Comparison of ENCODE assay signal across 24 mouse cellular contexts in the genomic region with DNA sequence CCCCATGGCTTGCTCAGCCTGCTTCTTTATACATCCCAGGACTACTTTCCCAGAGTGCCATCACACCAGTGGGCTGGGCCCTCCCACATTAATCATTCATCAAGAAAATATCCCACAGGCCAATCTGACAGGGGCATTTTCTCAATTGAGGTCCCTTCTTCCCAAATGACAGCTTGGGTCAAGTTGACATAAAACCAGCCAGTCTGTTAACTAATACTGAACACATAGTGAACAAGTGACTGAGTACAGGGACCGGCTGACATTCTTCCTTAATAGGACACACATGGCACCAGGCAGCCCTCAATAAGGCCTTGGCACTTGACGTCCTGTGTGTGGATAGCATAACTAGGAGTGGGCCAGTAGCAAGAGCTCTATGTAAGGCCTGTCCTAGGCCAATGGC. TPM values are rescaled to one million over a fixed set of nuclear protein-coding genes. Genes with fewer than 3 reads are reported as not detected.
A peak's percentile ranks its signal among the peaks of the same experiment; 100 is the strongest.
DNase-seq lines count a peak whose midpoint lies in the region; ATAC-seq and TF ChIP-seq lines count a peak whose summit lies in the region.
"Had no signal": no experiment of that assay in that cellular context is flagged by ENCODE, and none has a peak within 500 bp of the region (broad histone marks: within the 10 kb centered on the region; RNA-seq: fewer than 3 reads in every experiment).

No protein-coding gene starts in this region.

- H3K27ac ChIP-seq in liver, adult 2 months (replicated peaks; ENCODE audit: insufficient read depth, low read depth, low read length): no peak overlapping the region
- no peak overlapping the region for H3K27ac ChIP-seq in liver, embryonic 12.5 days
- 0 out of 2 replicates have a peak overlapping the region, but pooled peaks have one; percentile 28 for H3K27ac ChIP-seq in midbrain, embryonic 10.5 days (replicated peaks)
- H3K27ac ChIP-seq in midbrain, embryonic 15.5 days: no peak overlapping the region
- no peak overlapping the region for H3K27ac ChIP-seq in midbrain, embryonic 11.5 days (ENCODE audit: low read depth, low read length)
- no peak overlapping the region for H3K27ac ChIP-seq in midbrain, postnatal 0 days (ENCODE audit: low read depth, low read length)

- 51% methylated on average over 2 of the region's 2 CpGs for WGBS in liver, adult 2 months
- 78% methylated on average over 2 of the region's 2 CpGs for WGBS in liver, embryonic 12.5 days (ENCODE audit: insufficient replicate concordance)
- WGBS in midbrain, embryonic 10.5 days: 81% methylated on average over 2 of the region's 2 CpGs
- WGBS in midbrain, embryonic 15.5 days: 74% methylated on average over 2 of the region's 2 CpGs
- WGBS in midbrain, embryonic 11.5 days: 74% methylated on average over 2 of the region's 2 CpGs
- WGBS in midbrain, postnatal 0 days: 78% methylated on average over 2 of the region's 2 CpGs

- TF ChIP-seq POLR2A in liver, adult 2 months (IDR thresholded peaks at IDR 0.05; ENCODE audit: extremely low read depth, insufficient read depth, low read length): no peak

- H3K9ac ChIP-seq in liver, adult 2 months (ENCODE audit: low read depth, low read length): no peak overlapping the region
- no peak overlapping the region for H3K9ac ChIP-seq in liver, embryonic 12.5 days
- no peak overlapping the region for H3K9ac ChIP-seq in midbrain, embryonic 15.5 days
- H3K9ac ChIP-seq in midbrain, embryonic 11.5 days (ENCODE audit: low read length): no peak overlapping the region
- H3K9ac ChIP-seq in midbrain, postnatal 0 days (replicated peaks; ENCODE audit: low read length, poor library complexity, severe bottlenecking): no peak overlapping the region

- no peak for ATAC-seq in liver, embryonic 12.5 days
- no peak for ATAC-seq in midbrain, embryonic 15.5 days (replicated peaks)
- ATAC-seq in midbrain, embryonic 11.5 days (ENCODE audit: low FRiP score): no peak
- ATAC-seq in midbrain, postnatal 0 days (ENCODE audit: low FRiP score): no peak
- ATAC-seq: activated CD4-positive, CD25-positive, alpha-beta regulatory T cell, adult 4 months; CD4-positive, CD25-positive, alpha-beta regulatory T cell, adult 4 months; Patski had no signal

- H3K79me2 ChIP-seq in liver, adult 2 months (ENCODE audit: control insufficient read depth, insufficient read depth, low read length): no peaks in the 10 kb centered on the region

- H3K4me2 ChIP-seq in liver, embryonic 12.5 days: no peak overlapping the region
- no peak overlapping the region for H3K4me2 ChIP-seq in midbrain, embryonic 15.5 days
- H3K4me2 ChIP-seq in midbrain, embryonic 11.5 days: no peak overlapping the region
- H3K4me2 ChIP-seq in midbrain, postnatal 0 days (ENCODE audit: low read depth, low read length, poor library complexity, severe bottlenecking): no peak overlapping the region

- no peaks in the 10 kb centered on the region for H3K9me3 ChIP-seq in liver, embryonic 12.5 days (replicated peaks)
- H3K9me3 ChIP-seq in midbrain, embryonic 10.5 days (replicated peaks): no peaks in the 10 kb centered on the region
- no peaks in the 10 kb centered on the region for H3K9me3 ChIP-seq in midbrain, embryonic 15.5 days
- no peaks in the 10 kb centered on the region for H3K9me3 ChIP-seq in midbrain, embryonic 11.5 days (ENCODE audit: control insufficient read depth, low read length)
- no peaks in the 10 kb centered on the region for H3K9me3 ChIP-seq in midbrain, postnatal 0 days (ENCODE audit: low read length)
- H3K9me3 ChIP-seq: G1E had no signal

- H3K4me3 ChIP-seq in liver, adult 2 months (ENCODE audit: insufficient read depth, low read depth, low read length): no peak overlapping the region
- H3K4me3 ChIP-seq in liver, embryonic 12.5 days: no peak overlapping the region
- no peak overlapping the region for H3K4me3 ChIP-seq in midbrain, embryonic 10.5 days
- no peak overlapping the region for H3K4me3 ChIP-seq in midbrain, embryonic 15.5 days
- no peak overlapping the region for H3K4me3 ChIP-seq in midbrain, embryonic 11.5 days (ENCODE audit: low read depth, low read length)
- H3K4me3 ChIP-seq in midbrain, postnatal 0 days (ENCODE audit: low read depth, low read length): no peak overlapping the region

- no peaks in the 10 kb centered on the region for H3K36me3 ChIP-seq in liver, adult 2 months (ENCODE audit: control insufficient read depth, insufficient read depth, low read length)
- peaks cover 8% of the 10 kb centered on the region; the same call in 1 of the 2 replicates for H3K36me3 ChIP-seq in liver, embryonic 12.5 days
- H3K36me3 ChIP-seq in midbrain, embryonic 10.5 days: no peaks in the 10 kb centered on the region
- H3K36me3 ChIP-seq in midbrain, embryonic 15.5 days (replicated peaks): no peaks in the 10 kb centered on the region
- H3K36me3 ChIP-seq in midbrain, embryonic 11.5 days (ENCODE audit: control insufficient read depth, insufficient read depth, low read length): no peaks in the 10 kb centered on the region
- no peaks in the 10 kb centered on the region for H3K36me3 ChIP-seq in midbrain, postnatal 0 days (ENCODE audit: insufficient read depth, low read length)
- H3K36me3 ChIP-seq: G1E had no signal

- TF ChIP-seq CTCF in liver, adult 2 months (IDR thresholded peaks at IDR 0.05; ENCODE audit: low read depth, low read length): no peak
- TF ChIP-seq CTCF in midbrain, postnatal 0 days (IDR thresholded peaks at IDR 0.05): no peak

- peak; percentile 62 for DNase-seq in liver, adult 2 months (ENCODE audit: extremely low read depth, low read depth, low spot score)
- DNase-seq in midbrain, embryonic 10.5 days (ENCODE audit: low spot score): no peak
- peak; percentile 53 for DNase-seq in midbrain, embryonic 11.5 days (ENCODE audit: low spot score, missing footprints)
- no peak for DNase-seq in midbrain, postnatal 0 days (ENCODE audit: low spot score)
- DNase-seq: adrenal gland, adult 2 months; adrenal gland, adult 8-10 months; adrenal gland, postnatal 10 days; adrenal gland, postnatal 14 days; adrenal gland, postnatal 25 days; adrenal gland, postnatal 36 days; B cell, adult 2 months; cerebellum, adult 11 months; cerebellum, adult 11-12 months; cerebellum, adult 18-20 months had no signal

- peaks cover 8% of the 10 kb centered on the region for H3K4me1 ChIP-seq in liver, adult 2 months (ENCODE audit: control insufficient read depth, insufficient read depth, low read length)
- H3K4me1 ChIP-seq in liver, embryonic 12.5 days: no peaks in the 10 kb centered on the region
- H3K4me1 ChIP-seq in midbrain, embryonic 10.5 days: peaks cover 3% of the 10 kb centered on the region
- H3K4me1 ChIP-seq in midbrain, embryonic 15.5 days: no peaks in the 10 kb centered on the region
- H3K4me1 ChIP-seq in midbrain, embryonic 11.5 days (ENCODE audit: control insufficient read depth, insufficient read depth, low read length): no peaks in the 10 kb centered on the region; the same call in 1 of the 2 replicates
- H3K4me1 ChIP-seq in midbrain, postnatal 0 days (ENCODE audit: insufficient read depth, low read length): no peaks in the 10 kb centered on the region

- no peaks in the 10 kb centered on the region for H3K27me3 ChIP-seq in liver, adult 2 months (ENCODE audit: control insufficient read depth, insufficient read depth, low read length)
- H3K27me3 ChIP-seq in liver, embryonic 12.5 days (replicated peaks): no peaks in the 10 kb centered on the region
- H3K27me3 ChIP-seq in midbrain, embryonic 10.5 days (ENCODE audit: low read depth, poor library complexity, severe bottlenecking): no peaks in the 10 kb centered on the region
- no peaks in the 10 kb centered on the region for H3K27me3 ChIP-seq in midbrain, embryonic 15.5 days (replicated peaks)
- H3K27me3 ChIP-seq in midbrain, embryonic 11.5 days (ENCODE audit: control insufficient read depth, insufficient read depth, low read length): no peaks in the 10 kb centered on the region
- H3K27me3 ChIP-seq in midbrain, postnatal 0 days (ENCODE audit: insufficient read depth, low read length): no peaks in the 10 kb centered on the region
- H3K27me3 ChIP-seq: CH12.LX, Patski had no signal

RNA-seq across cellular contexts. Expression of a gene that starts 35.5 kb away (rescaled TPM):
- total RNA-seq in liver, adult 2 months (2014; rRNA removed): 1.8 and 4.8 TPM in 2 replicates
- 6.3 and 14.3 TPM in 2 replicates for polyA plus RNA-seq in liver, adult 2 months (2012; rRNA removed)
- 7.5 and 7.6 TPM in 2 replicates for polyA plus RNA-seq in liver, embryonic 12.5 days (2016; fragmentation: Nextera tagmentation; extraction: Ambion mirVana)
- polyA plus RNA-seq in midbrain, embryonic 10.5 days (2016; fragmentation: Nextera tagmentation; extraction: Ambion mirVana): 2.0 and 2.2 TPM in 2 replicates
- polyA plus RNA-seq in midbrain, embryonic 15.5 days (2015; fragmentation: Nextera tagmentation; extraction: Ambion mirVana): 2.2 TPM in 2 replicates
- 1.3 TPM in 2 replicates for polyA plus RNA-seq in midbrain, embryonic 11.5 days (2014; fragmentation: Nextera tagmentation; extraction: Ambion mirVana)
- 4.0 and 7.0 TPM in 2 replicates for total RNA-seq in midbrain, postnatal 0 days (2014; rRNA removed)
- 1.8 and 2.1 TPM in 2 replicates for polyA plus RNA-seq in midbrain, postnatal 0 days (2015; fragmentation: Nextera tagmentation; extraction: Ambion mirVana)

RNA-seq across cellular contexts. Expression of a gene that starts 35.6 kb away (rescaled TPM):
- total RNA-seq in liver, adult 2 months (2014; rRNA removed): 0.07 TPM in 1 of 2 replicates, not detected in the other
- not detected in 2 replicates for polyA plus RNA-seq in liver, adult 2 months (2012; rRNA removed)
- polyA plus RNA-seq in liver, embryonic 12.5 days (2016; fragmentation: Nextera tagmentation; extraction: Ambion mirVana): not detected in 2 replicates
- polyA plus RNA-seq in midbrain, embryonic 10.5 days (2016; fragmentation: Nextera tagmentation; extraction: Ambion mirVana): not detected in 2 replicates
- polyA plus RNA-seq in midbrain, embryonic 15.5 days (2015; fragmentation: Nextera tagmentation; extraction: Ambion mirVana): not detected in 2 replicates
- not detected in 2 replicates for polyA plus RNA-seq in midbrain, embryonic 11.5 days (2014; fragmentation: Nextera tagmentation; extraction: Ambion mirVana)
- total RNA-seq in midbrain, postnatal 0 days (2014; rRNA removed): not detected in 2 replicates
- polyA plus RNA-seq in midbrain, postnatal 0 days (2015; fragmentation: Nextera tagmentation; extraction: Ambion mirVana): not detected in 2 replicates
- total RNA-seq: adrenal gland, postnatal 14 days; G1E had no signal
- polyA plus RNA-seq: activated CD4-positive, CD25-positive, alpha-beta regulatory T cell, adult 4 months; adrenal gland, adult 2 months; brain, embryonic 14.5 days; C2C12; CD4-positive, CD25-positive, alpha-beta regulatory T cell, adult 4 months; G1E; Patski had no signal

RNA-seq across cellular contexts. Expression of a gene that starts 38.6 kb away (rescaled TPM):
- under 0.01 and 0.27 TPM in 2 replicates for total RNA-seq in liver, adult 2 months (2014; rRNA removed)
- 0.27 and 0.69 TPM in 2 replicates for polyA plus RNA-seq in liver, adult 2 months (2012; rRNA removed)
- 0.10 and 0.15 TPM in 2 replicates for polyA plus RNA-seq in liver, embryonic 12.5 days (2016; fragmentation: Nextera tagmentation; extraction: Ambion mirVana)
- 0.04 and 0.05 TPM in 2 replicates for polyA plus RNA-seq in midbrain, embryonic 10.5 days (2016; fragmentation: Nextera tagmentation; extraction: Ambion mirVana)
- 0.68 and 0.84 TPM in 2 replicates for polyA plus RNA-seq in midbrain, embryonic 15.5 days (2015; fragmentation: Nextera tagmentation; extraction: Ambion mirVana)
- 0.07 TPM in 1 of 2 replicates, not detected in the other for polyA plus RNA-seq in midbrain, embryonic 11.5 days (2014; fragmentation: Nextera tagmentation; extraction: Ambion mirVana)
- total RNA-seq in midbrain, postnatal 0 days (2014; rRNA removed): 1.1 and 1.3 TPM in 2 replicates
- polyA plus RNA-seq in midbrain, postnatal 0 days (2015; fragmentation: Nextera tagmentation; extraction: Ambion mirVana): 0.59 and 0.64 TPM in 2 replicates
- total RNA-seq: CH12.LX, MEL had no signal
- polyA plus RNA-seq: activated CD4-positive, CD25-positive, alpha-beta regulatory T cell, adult 4 months; C2C12; CD4-positive, CD25-positive, alpha-beta regulatory T cell, adult 4 months; G1E had no signal

Comparison
In these comparisons a context has a peak if more than half of its experiments do, and no peak if none do; other contexts are left out.
1. DNase-seq: peak in liver, adult 2 months (single experiment) and midbrain, embryonic 11.5 days (single experiment); none in midbrain, embryonic 10.5 days (single experiment) and midbrain, postnatal 0 days (single experiment).